Mouse (Mus musculus) lung, embryonic 14.5 days (tissue): ENCODE results near the gene Ccnl2. TPM values are rescaled to one million over a fixed set of nuclear protein-coding genes. Genes with fewer than 3 reads are reported as not detected.

ENCODE experiments used
- ATAC-seq: fragments of 200-750 bp; cut with Nextera tagmentation; 2 replicates; pipeline ENCODE4 v1.8.0; 2017; ENCODE audit warnings: mild to moderate bottlenecking, moderate TSS enrichment, moderate library complexity; ENCODE audit not compliant: insufficient read depth
- DNase-seq: peaks from one replicate; pipeline ENCODE4 v3.0.0-alpha.2; 2015
- H3K27ac ChIP-seq: fragments of 300-500 bp; sonication (generic); 2 replicates; pipeline ENCODE4 v1.5.1; 2014; ENCODE audit warnings: low read depth, mild to moderate bottlenecking, moderate library complexity
- H3K27me3 ChIP-seq: fragments of 300-500 bp; sonication (generic); 2 replicates; pipeline ENCODE4 v1.6.1; 2014; ENCODE audit warnings: low read length, control low read depth; ENCODE audit not compliant: insufficient read depth
- H3K36me3 ChIP-seq: fragments of 300-500 bp; sonication (generic); 2 replicates; pipeline ENCODE4 v1.6.1; 2014; ENCODE audit warnings: control low read depth; ENCODE audit not compliant: insufficient read depth
- H3K4me1 ChIP-seq: fragments of 300-500 bp; sonication (generic); 2 replicates; pipeline ENCODE4 v1.6.1; 2014; ENCODE audit warnings: antibody characterized with exemption, control low read depth; ENCODE audit not compliant: insufficient read depth
- H3K4me2 ChIP-seq: fragments of 300-500 bp; sonication (generic); 2 replicates; pipeline ENCODE4 v1.6.1; 2014; ENCODE audit warnings: mild to moderate bottlenecking
- H3K4me3 ChIP-seq: fragments of 300-500 bp; sonication (generic); 2 replicates; pipeline ENCODE4 v1.5.1; 2014; ENCODE audit warnings: low read depth, low read length
- H3K9ac ChIP-seq: fragments of 300-500 bp; sonication (generic); 2 replicates; pipeline ENCODE4 v1.6.1; 2014
- H3K9me3 ChIP-seq: fragments of 300-500 bp; sonication (generic); 2 replicates; pipeline ENCODE4 v1.6.1; 2016; ENCODE audit warnings: low read depth, low read length, control low read depth
- CTCF ChIP-seq: IDR thresholded peaks from 2 replicates; pipeline ENCODE4 v1.5.1; 2016; ENCODE audit warnings: antibody characterized with exemption, low read depth
- WGBS: fragments of 180-500 bp; shearing (Covaris S2); extraction: QIAGEN DNeasy Blood & Tissue Kit; methylation state at CpG from one replicate; pipeline ENCODE4 v1.1.7; 2014; 5-methylcytosine and 5-hydroxymethylcytosine counted together
- polyA plus RNA-seq: library from polyadenylated mRNA; unstranded; fragments of >200 nt; fragmentation: Nextera tagmentation; extraction: Ambion mirVana; gene quantifications from 2 replicates; pipeline ENCODE4 v1.2.1, GENCODE M21; 2014

The Ccnl2 gene
- polyA plus RNA-seq, 1 experiment from 2014 or later: 174 TPM

GRCm38 (mm10) chr4:155807841-155808240 lies 4.4 kb upstream of the Ccnl2 start:
- no peak overlapping the region for H3K27ac ChIP-seq
- no peak for TF ChIP-seq CTCF
- peaks cover 61% of the 10 kb centered on the region for H3K36me3 ChIP-seq
- ATAC-seq (no peak), DNase-seq (no peak)
- H3K27me3 ChIP-seq: no peaks in the 10 kb centered on the region
- H3K4me3 ChIP-seq: no peak overlapping the region
- peaks cover 9% of the 10 kb centered on the region for H3K4me1 ChIP-seq
- no peaks in the 10 kb centered on the region for H3K9me3 ChIP-seq
- H3K9ac ChIP-seq: no peak overlapping the region
- H3K4me2 ChIP-seq: no peak overlapping the region
- WGBS: 83% methylated on average over 3 of the region's 3 CpGs

GRCm38 (mm10) chr4:155812665-155813181 lies 434 bp downstream of the Ccnl2 start:
- Histone ChIP-seq H3K4me1 (peaks cover 8% of the 10 kb centered on the region; the same call in 1 of the 2 replicates), H3K4me2 (peak overlapping the region; percentile 77), H3K9ac (peak overlapping the region; percentile 100), H3K27me3 (no peaks in the 10 kb centered on the region), H3K27ac (peak overlapping the region; percentile 95), H3K36me3 (peaks cover 79% of the 10 kb centered on the region), H3K9me3 (no peaks in the 10 kb centered on the region), H3K4me3 (peak overlapping the region; percentile 100)
- ATAC-seq (peak; percentile 22), DNase-seq (peak; percentile 40)
- TF ChIP-seq CTCF: no peak
- under 1% methylated on average over 49 of the region's 49 CpGs for WGBS

DNA sequence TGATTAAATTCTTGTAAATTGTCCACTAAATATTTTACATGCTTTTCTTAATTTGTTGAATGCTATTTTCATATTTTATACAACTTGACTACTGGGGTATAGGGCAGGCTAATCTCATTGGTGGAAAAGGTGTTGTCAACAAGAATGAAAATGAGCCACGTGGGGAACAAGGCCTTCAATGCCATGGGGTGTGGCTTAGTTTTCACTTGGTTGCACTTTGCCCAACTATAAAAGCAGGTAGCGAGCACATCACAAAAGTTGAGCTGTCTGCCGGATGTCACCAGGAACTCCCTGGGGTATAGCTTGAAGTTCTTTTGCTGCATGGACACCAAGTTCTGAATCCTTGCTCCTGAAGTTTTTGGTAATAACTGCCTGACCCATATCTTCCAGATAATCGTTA lies 5.2 kb downstream of the Ccnl2 start:
- Histone ChIP-seq H3K4me1 (peaks cover 5% of the 10 kb centered on the region; the same call in 1 of the 2 replicates), H3K4me3 (no peak overlapping the region), H3K27ac (no peak overlapping the region), H3K9me3 (no peaks in the 10 kb centered on the region), H3K4me2 (no peak overlapping the region), H3K27me3 (no peaks in the 10 kb centered on the region), H3K36me3 (peaks cover 89% of the 10 kb centered on the region), H3K9ac (no peak overlapping the region)
- ATAC-seq (no peak), DNase-seq (no peak)
- WGBS: 89% methylated on average over 4 of the region's 4 CpGs
- no peak for TF ChIP-seq CTCF

- WGBS: 71% methylated on average over 7 of the region's 7 CpGs
- Histone ChIP-seq H3K27ac (no peak overlapping the region), H3K4me3 (no peak overlapping the region), H3K36me3 (peaks cover 96% of the 10 kb centered on the region), H3K4me1 (no peaks in the 10 kb centered on the region), H3K9ac (no peak overlapping the region), H3K27me3 (no peaks in the 10 kb centered on the region), H3K4me2 (no peak overlapping the region), H3K9me3 (no peaks in the 10 kb centered on the region)
- ATAC-seq (no peak), DNase-seq (peak; percentile 54)
- peak; percentile 46 for TF ChIP-seq CTCF
These were observed 8.7 kb downstream of the Ccnl2 start for GRCm38 (mm10) chr4:155821025-155821424.

GRCm38 (mm10) chr4:155823443-155823842 lies 11.2 kb downstream of the Ccnl2 start:
- DNase-seq (no peak), ATAC-seq (no peak; the same call in 1 of the 2 replicates)
- no peaks in the 10 kb centered on the region for H3K27me3 ChIP-seq
- no peak overlapping the region for H3K4me3 ChIP-seq
- no peaks in the 10 kb centered on the region for H3K4me1 ChIP-seq
- H3K9me3 ChIP-seq: no peaks in the 10 kb centered on the region
- no peak overlapping the region for H3K9ac ChIP-seq
- TF ChIP-seq CTCF: no peak
- H3K27ac ChIP-seq: no peak overlapping the region
- peaks cover 91% of the 10 kb centered on the region for H3K36me3 ChIP-seq
- WGBS: 94% methylated on average over 16 of the region's 16 CpGs
- H3K4me2 ChIP-seq: no peak overlapping the region

DNA sequence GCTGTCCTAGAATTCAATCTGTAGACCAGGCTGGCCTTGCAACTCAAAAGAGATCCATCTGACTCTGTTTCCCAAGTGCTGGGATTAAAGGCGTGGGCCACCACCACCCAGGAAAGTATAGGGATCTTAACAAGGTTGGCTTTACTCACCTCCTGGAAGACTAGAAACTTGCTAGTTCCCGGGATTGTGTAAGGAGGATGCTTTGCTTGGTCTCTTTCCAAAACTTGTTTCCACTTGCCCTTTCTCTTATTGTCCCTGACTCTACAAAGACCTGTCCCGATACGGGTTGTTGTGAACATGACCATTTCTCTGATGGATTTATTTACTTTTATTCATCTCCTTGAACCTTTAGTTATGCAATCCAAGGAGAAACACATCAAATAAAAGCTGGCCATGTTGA lies 17.6 kb downstream of the Ccnl2 start:
- DNase-seq (no peak), ATAC-seq (no peak)
- Histone ChIP-seq H3K4me2 (no peak overlapping the region), H3K36me3 (peaks cover 41% of the 10 kb centered on the region), H3K9me3 (no peaks in the 10 kb centered on the region), H3K27me3 (no peaks in the 10 kb centered on the region), H3K4me3 (no peak overlapping the region), H3K9ac (no peak overlapping the region), H3K27ac (no peak overlapping the region), H3K4me1 (peaks cover 7% of the 10 kb centered on the region; the same call in 1 of the 2 replicates)
- TF ChIP-seq CTCF: no peak
- WGBS: 89% methylated on average over 4 of the region's 4 CpGs

- peaks cover 7% of the 10 kb centered on the region; the same call in 1 of the 2 replicates for H3K4me1 ChIP-seq
- DNase-seq: no peak
- peak overlapping the region; percentile 93 for H3K4me2 ChIP-seq
- peaks cover 33% of the 10 kb centered on the region for H3K36me3 ChIP-seq
- no peak for ATAC-seq
- TF ChIP-seq CTCF: no peak
- no peaks in the 10 kb centered on the region for H3K9me3 ChIP-seq
- 47% methylated on average over 8 of the region's 8 CpGs for WGBS
- peak overlapping the region; percentile 55; the same call in 1 of the 2 replicates for H3K27ac ChIP-seq
- H3K4me3 ChIP-seq: peak overlapping the region; percentile 77
- H3K9ac ChIP-seq: no peak overlapping the region
- no peaks in the 10 kb centered on the region for H3K27me3 ChIP-seq
These were observed 18.3 kb downstream of the Ccnl2 start for GRCm38 (mm10) chr4:155830596-155830995.
